Mouse (Mus musculus): Measurements from ENCODE around the gene Vmn2r9.
"Not testable (repeated sequence)": the region's sequence is repeated elsewhere in the genome, so short reads cannot be mapped to it uniquely, and the experiment has no call there.

Vmn2r9 gene

DNA sequence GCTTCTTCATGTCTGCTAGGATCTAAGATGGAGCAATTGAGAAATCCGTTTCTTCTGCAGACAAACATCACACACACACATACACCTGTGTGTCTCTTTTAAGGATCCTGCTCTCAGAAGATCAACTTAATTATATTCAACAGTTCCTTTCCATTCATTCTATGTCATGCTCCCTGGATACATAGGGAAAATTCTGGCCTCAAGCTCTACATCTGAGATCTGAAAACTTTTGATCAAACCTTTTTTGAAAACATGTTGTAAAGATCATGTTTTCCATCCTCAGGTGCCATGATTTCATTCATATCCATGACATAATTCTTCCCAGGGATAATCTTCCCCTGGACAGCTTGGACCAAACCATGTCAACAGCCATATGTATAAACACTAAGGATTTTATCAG, at the start of gene Vmn2r9:
TSS of gene Vmn2r9 (minus strand) at position 101 of the 400 bp plus-strand sequence.
- not testable (repeated sequence) for DNase-seq (ENCODE audit: low spot score)

DNA sequence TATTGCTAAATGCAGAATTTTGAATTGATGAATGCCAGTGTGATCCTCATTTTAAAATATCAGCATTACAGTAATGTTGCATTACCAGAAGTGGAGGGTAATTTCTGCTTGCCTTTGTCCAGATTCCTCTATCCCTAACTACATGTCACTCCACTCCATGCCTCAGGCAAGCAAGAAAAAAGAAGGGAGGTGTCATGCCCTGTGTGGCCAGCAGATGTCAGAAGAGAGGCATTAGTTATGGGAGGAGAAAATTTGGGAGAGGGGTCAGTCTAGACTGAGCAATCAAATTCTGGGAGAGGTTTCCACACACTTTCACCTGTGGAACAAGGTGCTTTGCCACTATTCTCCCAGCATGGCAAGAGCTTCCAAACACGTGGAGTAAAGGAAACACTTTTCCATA, 14.3 kb upstream of the Vmn2r9 start:
- DNase-seq (ENCODE audit: low spot score): peak; percentile 11

DNA sequence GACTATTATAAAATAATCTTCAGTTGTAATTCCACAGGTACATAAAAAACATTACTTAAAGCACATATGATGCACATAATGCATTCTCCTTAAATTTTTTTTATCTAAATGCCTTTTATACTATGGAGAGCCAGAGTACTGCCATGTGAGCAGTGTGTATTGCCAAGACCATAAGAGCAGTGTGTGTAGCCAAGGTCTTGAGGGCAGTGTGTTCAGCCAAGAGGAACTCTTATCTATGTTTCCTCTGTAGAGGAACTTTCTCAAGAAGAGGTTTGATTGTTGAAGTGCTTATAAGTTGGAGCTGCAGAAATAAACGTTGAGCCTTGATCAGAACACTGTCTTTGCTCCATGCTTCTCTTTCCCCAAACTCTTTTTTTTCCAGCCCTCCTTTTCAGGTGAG, 2.9 kb downstream of the Vmn2r9 start:
- DNase-seq (ENCODE audit: low spot score): no peak

DNA sequence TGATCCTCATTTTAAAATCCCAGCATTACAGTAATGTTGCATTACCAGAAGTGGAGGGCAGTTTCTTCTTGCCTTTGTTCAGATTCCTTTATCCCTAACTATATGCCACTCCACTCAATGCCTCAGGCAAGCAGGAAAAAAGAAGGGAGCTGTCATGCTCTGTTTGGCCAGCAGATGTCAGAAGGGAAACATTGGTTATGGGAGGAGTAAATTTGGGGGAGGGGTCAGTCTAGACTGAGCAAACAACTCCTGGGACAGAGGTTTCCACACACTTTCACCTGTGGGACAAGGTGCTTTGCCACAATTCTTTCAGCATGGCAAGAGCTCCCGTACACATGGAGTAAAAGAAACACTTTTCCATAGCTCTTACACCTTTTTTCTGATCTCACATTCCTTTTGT, 16.2 kb downstream of the Vmn2r9 start:
- peak; percentile 17 for DNase-seq (ENCODE audit: low spot score)

DNA sequence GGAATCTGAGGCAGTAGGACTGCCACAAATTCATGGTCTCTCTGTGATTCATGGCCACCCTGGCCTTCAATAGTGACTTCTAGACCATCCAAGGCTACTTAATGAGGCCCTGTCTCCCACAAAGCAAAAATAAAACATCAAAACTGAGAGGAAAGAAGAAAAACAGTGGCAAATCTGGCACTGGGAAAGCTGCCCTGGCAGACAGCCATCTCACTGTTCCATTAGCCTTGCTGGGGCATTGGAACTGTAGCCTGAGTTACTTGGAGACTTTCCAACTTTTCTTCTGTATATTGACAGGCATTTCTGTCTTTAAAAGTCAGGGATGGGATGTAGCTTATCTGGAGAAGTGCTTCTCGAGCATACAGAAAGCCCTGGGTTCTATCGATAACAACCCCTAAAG, 29.1 kb downstream of the Vmn2r9 start:
- DNase-seq (ENCODE audit: low spot score): peak; percentile 80

DNA sequence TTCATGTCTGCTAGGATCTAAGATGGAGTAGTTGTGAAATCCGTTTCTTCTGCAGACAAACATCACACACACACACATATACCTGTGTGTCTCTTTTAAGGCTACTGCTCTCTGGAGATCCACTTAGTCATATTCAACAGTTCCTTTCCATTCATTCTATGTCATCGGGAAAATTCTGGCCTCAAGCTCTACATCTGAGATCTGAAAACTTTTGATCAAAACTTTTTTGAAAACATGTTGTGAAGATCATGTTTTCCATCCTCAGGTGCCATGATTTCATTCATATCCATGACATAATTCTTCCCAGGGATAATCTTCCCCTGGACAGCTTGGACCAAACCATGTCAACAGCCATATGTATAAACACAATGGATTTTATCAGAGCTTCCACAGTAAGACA, 43.7 kb downstream of the Vmn2r9 start, which contains the start of gene Vmn2r8:
TSS of gene Vmn2r8 (minus strand) at position 101 of the 400 bp plus-strand sequence.
- DNase-seq (ENCODE audit: low spot score): not testable (repeated sequence)

DNA sequence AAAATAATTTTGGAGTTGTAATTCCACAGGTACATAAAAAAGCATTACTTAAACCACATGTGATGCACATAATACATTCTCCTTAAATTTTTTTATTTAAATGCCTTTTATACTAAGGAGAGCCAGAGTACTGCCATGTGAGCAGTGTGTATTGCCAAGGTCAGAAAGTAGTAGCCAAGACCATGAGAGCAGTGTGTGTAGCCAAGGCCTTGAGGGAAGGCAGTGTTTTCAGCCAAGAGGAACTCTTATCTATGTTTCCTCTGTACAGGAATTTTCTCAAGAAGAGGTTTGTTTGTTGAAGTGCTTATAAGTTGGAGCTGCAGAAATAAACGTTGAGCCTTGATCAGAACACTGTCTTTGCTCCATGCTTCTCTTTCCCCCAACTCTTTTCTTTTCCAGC, 48.8 kb downstream of the Vmn2r9 start:
- DNase-seq (ENCODE audit: low spot score): peak; percentile 9

DNA sequence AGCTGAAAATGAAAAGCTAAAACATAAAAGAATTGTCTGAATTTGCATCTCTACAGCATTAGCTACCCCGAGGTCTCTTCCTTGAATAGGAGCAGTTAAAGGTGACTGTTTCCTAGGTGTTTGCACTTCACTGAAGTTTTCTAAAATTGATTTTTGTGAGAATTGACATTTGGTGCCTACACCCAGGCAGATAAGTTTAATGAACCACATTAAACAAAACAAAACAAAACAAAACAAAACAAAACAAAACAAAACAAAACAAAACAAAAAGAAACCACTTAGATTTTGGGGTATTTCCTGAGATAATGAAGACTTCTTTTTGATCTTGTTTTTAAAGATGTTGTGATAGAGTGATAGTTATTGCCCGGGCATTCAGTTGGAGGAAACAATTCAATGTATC, 57.1 kb downstream of the Vmn2r9 start, which contains the start of gene Tmed11:
TSS of gene Tmed11 (minus strand) at position 101 of the 400 bp plus-strand sequence.
- not testable (repeated sequence) for DNase-seq (ENCODE audit: low spot score)

DNA sequence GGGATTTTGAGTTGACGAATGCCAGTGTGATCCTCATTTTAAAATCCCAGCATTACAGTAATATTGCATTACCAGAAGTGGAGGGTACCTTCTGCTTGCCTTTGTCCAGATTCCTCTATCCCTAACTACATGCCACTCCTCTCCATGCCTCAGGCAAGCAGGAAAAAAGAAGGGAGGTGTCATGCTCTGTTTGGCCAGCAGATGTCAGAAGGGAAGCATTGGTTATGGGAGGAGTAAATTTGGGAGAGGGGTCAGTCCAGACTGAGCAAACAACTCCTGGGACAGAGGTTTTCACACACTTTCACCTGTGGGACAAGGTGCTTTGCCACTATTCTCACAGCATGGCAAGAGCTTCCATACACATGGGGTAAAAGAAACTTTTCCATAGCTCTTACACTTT, 62.0 kb downstream of the Vmn2r9 start:
- DNase-seq (ENCODE audit: low spot score): peak; percentile 50
